Mouse (Mus musculus) cortical plate, adult 2 months (tissue): ENCODE results near the gene 2900026A02Rik.

ENCODE experiments used
- CTCF ChIP-seq: fragments of 200-500 bp; IDR thresholded peaks from 2 replicates; pipeline ENCODE4 v1.5.1; 2011; ENCODE audit warnings: mild to moderate bottlenecking, control low read depth, low read length; ENCODE audit not compliant: insufficient read depth; ENCODE audit errors: extremely low read depth
- POLR2A ChIP-seq: fragments of 200-500 bp; IDR thresholded peaks from 2 replicates; pipeline ENCODE4 v1.6.1; 2011; ENCODE audit warnings: mild to moderate bottlenecking, low read length, control low read depth; ENCODE audit not compliant: insufficient read depth; ENCODE audit errors: extremely low read depth

GRCm38 (mm10) chr5:113225686-113226435 is 4.8 kb upstream of the 2900026A02Rik start:
- no peak for TF ChIP-seq CTCF
- TF ChIP-seq POLR2A: no peak
